Mouse (Mus musculus): Measurements from ENCODE around the gene Hspbap1. TPM values are rescaled to one million over a fixed set of nuclear protein-coding genes. Genes with fewer than 3 reads are reported as not detected.

Gene Hspbap1
- 3.2 TPM in 2 replicates for polyA plus RNA-seq (2015; fragmentation: Nextera tagmentation; extraction: Ambion mirVana)

DNA sequence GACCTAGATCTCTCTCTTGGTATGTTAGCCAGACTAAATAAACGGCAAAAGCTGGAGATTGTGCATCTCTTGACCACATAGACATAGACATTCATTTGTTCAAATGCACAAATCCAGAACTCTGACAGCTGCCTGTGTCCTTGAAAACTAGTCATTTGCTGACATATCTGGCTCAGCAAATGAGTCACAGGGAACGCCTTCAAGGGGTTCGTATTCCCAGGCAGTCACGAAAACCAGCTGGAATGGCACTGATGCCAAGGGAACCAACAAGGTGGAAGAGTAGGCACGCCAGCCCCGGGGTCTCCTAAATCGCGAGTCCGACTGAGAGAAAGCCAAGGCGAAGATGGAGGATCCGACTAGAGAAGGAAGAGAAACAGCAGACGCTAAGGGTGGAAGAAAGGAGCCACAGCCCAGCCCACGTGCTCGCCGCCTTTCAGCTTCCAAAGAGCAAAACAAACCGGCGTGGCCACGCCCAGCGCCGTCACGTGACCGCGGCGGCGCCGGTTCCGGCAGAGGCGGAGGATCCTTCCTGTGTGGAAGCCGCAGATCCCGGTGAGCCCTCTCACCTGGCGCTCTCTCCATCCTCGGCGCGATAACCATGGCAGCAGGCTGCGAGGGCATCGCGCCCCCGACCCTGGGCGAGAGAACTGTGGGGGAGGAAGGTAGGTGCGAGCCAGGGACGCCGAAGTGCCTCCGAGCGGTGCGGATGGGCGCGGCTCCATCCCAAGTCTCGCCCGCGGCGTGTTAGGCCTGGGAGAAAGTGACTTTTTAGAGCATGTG lies at the start of gene Hspbap1:
TSS of gene Hspbap1 (plus strand) at position 498 of the 780 bp plus-strand sequence.

DNA sequence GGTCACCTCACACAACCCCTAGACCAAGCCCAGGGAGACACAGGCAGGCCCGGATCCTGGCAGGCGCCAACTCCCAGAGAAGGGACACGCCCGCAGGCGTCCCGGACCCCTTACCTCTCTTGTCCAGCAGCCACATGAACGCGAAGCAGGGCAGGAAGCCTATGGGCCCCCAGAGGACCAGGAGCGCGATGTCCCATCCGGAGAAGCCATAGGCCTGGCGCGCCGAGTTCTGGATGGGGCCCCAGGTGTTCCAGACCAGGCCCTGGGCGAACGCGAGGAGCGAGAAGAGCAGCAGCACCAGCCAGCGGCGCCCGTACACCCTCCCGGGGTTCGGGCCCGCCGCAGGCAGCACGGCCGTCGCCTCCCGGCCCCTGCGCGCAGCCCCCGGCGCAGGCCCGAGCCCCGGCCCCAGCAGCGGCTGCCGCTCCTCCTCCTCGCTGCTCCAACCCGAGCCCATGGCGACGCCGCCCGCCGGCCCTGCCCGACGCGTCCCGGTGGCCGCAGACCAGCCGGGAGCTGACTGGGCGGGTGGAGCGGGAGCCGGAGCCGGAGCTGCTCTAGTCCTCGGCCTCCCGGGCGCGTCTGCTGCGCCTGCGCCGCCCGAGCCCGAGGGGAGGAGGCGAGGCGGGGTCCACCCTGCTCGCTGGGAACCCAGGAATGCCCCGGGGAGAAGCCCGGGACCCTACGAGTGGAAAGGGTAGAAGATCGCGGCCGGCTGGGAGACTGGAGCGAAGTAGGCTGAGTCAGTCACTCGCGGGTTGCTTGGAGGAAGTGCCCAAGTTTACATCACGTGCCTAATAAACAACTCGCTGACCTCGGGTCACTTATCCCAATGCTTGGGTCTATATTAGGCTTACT lies 1.2 kb upstream of the Hspbap1 start, which contains the start of gene Dirc2:
TSS of gene Dirc2 (minus strand) at position 572 of the 858 bp plus-strand sequence.

DNA sequence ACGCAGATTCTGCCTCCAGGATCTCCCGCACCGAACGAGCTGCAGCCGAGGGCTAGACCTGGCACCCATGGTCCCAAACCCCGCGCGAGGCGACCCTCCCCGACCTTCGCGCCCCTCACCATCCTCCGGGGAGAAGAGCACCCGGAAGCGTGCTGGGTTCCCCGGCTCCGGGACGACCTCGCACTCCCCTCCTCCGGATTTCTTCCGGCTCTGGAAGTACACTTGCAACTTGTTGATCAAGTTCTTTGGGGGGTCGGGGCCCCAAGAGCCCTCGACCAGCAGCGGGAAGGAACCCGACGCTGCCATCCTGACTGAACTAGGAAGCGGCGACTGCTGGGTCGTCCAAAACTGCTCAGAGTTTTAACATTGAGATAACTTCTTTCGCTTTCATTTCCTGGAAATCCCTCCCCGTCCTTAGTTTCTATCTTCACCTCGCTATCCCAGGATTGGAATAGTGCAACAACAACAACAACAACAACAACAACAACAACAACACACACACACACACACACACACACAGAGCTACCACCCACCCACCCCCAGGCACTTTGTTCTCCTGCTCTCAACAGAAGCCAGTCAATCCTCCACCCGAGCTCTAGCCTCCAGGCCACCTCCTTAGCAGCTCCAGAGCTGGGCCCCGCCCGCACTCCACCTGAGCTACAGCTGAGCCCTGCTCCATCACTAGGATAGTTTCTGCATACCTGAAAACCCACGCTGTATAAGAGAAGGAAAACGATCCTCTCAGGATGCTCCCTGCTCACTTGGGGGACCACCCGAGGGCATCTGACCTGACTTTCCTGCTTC lies 101.1 kb downstream of the Hspbap1 start, which contains the start of gene Parp14:
TSS of gene Parp14 (minus strand) at position 497 of the 804 bp plus-strand sequence.

Other genes with a start within 250 kb of the Hspbap1 start
- gene Sema5b, start 229.2 kb upstream of the Hspbap1 start, polyA plus RNA-seq (2015; fragmentation: Nextera tagmentation; extraction: Ambion mirVana) = 2.9 and 4.1 TPM in 2 replicates
- gene Dirc2, start 1.0 kb upstream of the Hspbap1 start, polyA plus RNA-seq (2015; fragmentation: Nextera tagmentation; extraction: Ambion mirVana) = 14.2 and 14.8 TPM in 2 replicates
- gene Parp14, start 101.2 kb downstream of the Hspbap1 start, polyA plus RNA-seq (2015; fragmentation: Nextera tagmentation; extraction: Ambion mirVana) = 1.9 and 2.1 TPM in 2 replicates
- 7.3 TPM in 2 replicates for gene Parp9, start 168.1 kb downstream of the Hspbap1 start, polyA plus RNA-seq (2015; fragmentation: Nextera tagmentation; extraction: Ambion mirVana)
- 3.4 and 4.0 TPM in 2 replicates for gene Dtx3l, start 168.8 kb downstream of the Hspbap1 start, polyA plus RNA-seq (2015; fragmentation: Nextera tagmentation; extraction: Ambion mirVana)
- 26.2 and 28.8 TPM in 2 replicates for gene Kpna1, start 208.4 kb downstream of the Hspbap1 start, polyA plus RNA-seq (2015; fragmentation: Nextera tagmentation; extraction: Ambion mirVana)